Mouse (Mus musculus): ENCODE measurements around the gene Rsrc1.

- TF ChIP-seq CTCF (IDR thresholded peaks at IDR 0.05; ENCODE audit: low read depth, low read length) (no peak), POLR2A (IDR thresholded peaks at IDR 0.05; ENCODE audit: borderline replicate concordance, low read depth, low read length) (no peak)
These were observed 1.7 kb upstream of the Rsrc1 start for GRCm38 (mm10) chr3:66979491-66979890.

All from bone marrow macrophage, adult 2 months (primary cell).